ENCODE assay signal across 14 mouse cellular contexts in genomic region chr9:120751686-120752484, GRCm38 (mm10).
DNase-seq lines count a peak whose midpoint lies in the region; ATAC-seq and TF ChIP-seq lines count a peak whose summit lies in the region.
"Had no signal": no experiment of that assay in that cellular context is flagged by ENCODE, and none has a peak within 500 bp of the region (broad histone marks: within the 10 kb centered on the region; RNA-seq: fewer than 3 reads in every experiment).

No protein-coding gene starts in this region.

- H3K9me3 ChIP-seq in intestine, embryonic 16.5 days (ENCODE audit: control insufficient read depth, low read length), result no peaks in the 10 kb centered on the region; the same call in 1 of the 2 replicates
- H3K9me3 ChIP-seq in intestine, embryonic 15.5 days, result no peaks in the 10 kb centered on the region
- no peaks in the 10 kb centered on the region; the same call in 1 of the 2 replicates for H3K9me3 ChIP-seq in neural tube, embryonic 12.5 days
- H3K9me3 ChIP-seq in neural tube, embryonic 15.5 days (replicated peaks), result no peaks in the 10 kb centered on the region
- no peaks in the 10 kb centered on the region for H3K9me3 ChIP-seq in forebrain, postnatal 0 days (ENCODE audit: low read length)
- H3K9me3 ChIP-seq: embryonic facial prominence, embryonic 13.5 days had no signal

- no peak overlapping the region for H3K4me2 ChIP-seq in intestine, embryonic 16.5 days (ENCODE audit: low read depth, low read length)
- no peak overlapping the region for H3K4me2 ChIP-seq in intestine, embryonic 15.5 days (replicated peaks)
- H3K4me2 ChIP-seq in neural tube, embryonic 12.5 days (replicated peaks), result no peak overlapping the region
- H3K4me2 ChIP-seq in neural tube, embryonic 15.5 days, result no peak overlapping the region
- no peak overlapping the region for H3K4me2 ChIP-seq in forebrain, postnatal 0 days (ENCODE audit: low read depth)
- H3K4me2 ChIP-seq: embryonic facial prominence, embryonic 13.5 days had no signal

- no peak overlapping the region for H3K27ac ChIP-seq in intestine, embryonic 16.5 days (ENCODE audit: low read length)
- no peak overlapping the region for H3K27ac ChIP-seq in intestine, embryonic 15.5 days
- no peak overlapping the region for H3K27ac ChIP-seq in neural tube, embryonic 12.5 days
- H3K27ac ChIP-seq in neural tube, embryonic 15.5 days (replicated peaks), result no peak overlapping the region
- no peak overlapping the region for H3K27ac ChIP-seq in forebrain, postnatal 0 days (ENCODE audit: low read depth, low read length)
- H3K27ac ChIP-seq: embryonic facial prominence, embryonic 13.5 days had no signal

- ATAC-seq in intestine, embryonic 16.5 days, result 0 out of 2 replicates have a peak, but pooled peaks have one; percentile 33
- no peak for ATAC-seq in intestine, embryonic 15.5 days
- ATAC-seq in neural tube, embryonic 12.5 days (ENCODE audit: low FRiP score, low read depth), result peak; percentile 75; the same call in 1 of the 2 replicates
- ATAC-seq in neural tube, embryonic 15.5 days (ENCODE audit: low FRiP score), result no peak
- ATAC-seq in forebrain, postnatal 0 days, result no peak

- H3K27me3 ChIP-seq in intestine, embryonic 16.5 days (replicated peaks; ENCODE audit: control insufficient read depth, insufficient read depth, low read length), result no peaks in the 10 kb centered on the region
- H3K27me3 ChIP-seq in intestine, embryonic 15.5 days (replicated peaks), result no peaks in the 10 kb centered on the region
- no peaks in the 10 kb centered on the region for H3K27me3 ChIP-seq in neural tube, embryonic 12.5 days (replicated peaks)
- H3K27me3 ChIP-seq in neural tube, embryonic 15.5 days (replicated peaks), result no peaks in the 10 kb centered on the region
- H3K27me3 ChIP-seq in forebrain, postnatal 0 days (ENCODE audit: insufficient read depth, low read length), result no peaks in the 10 kb centered on the region
- H3K27me3 ChIP-seq: embryonic facial prominence, embryonic 13.5 days had no signal

- no peak overlapping the region for H3K4me3 ChIP-seq in intestine, embryonic 16.5 days (ENCODE audit: low read length)
- H3K4me3 ChIP-seq in intestine, embryonic 15.5 days (replicated peaks), result no peak overlapping the region
- no peak overlapping the region for H3K4me3 ChIP-seq in neural tube, embryonic 12.5 days
- H3K4me3 ChIP-seq in neural tube, embryonic 15.5 days (replicated peaks), result no peak overlapping the region
- no peak overlapping the region for H3K4me3 ChIP-seq in forebrain, postnatal 0 days (ENCODE audit: low read depth, low read length)
- H3K4me3 ChIP-seq: embryonic facial prominence, embryonic 13.5 days had no signal

- WGBS in intestine, embryonic 16.5 days, result 87% methylated on average over 5 of the region's 5 CpGs
- 88% methylated on average over 5 of the region's 5 CpGs for WGBS in intestine, embryonic 15.5 days
- 83% methylated on average over 5 of the region's 5 CpGs for WGBS in neural tube, embryonic 12.5 days
- WGBS in neural tube, embryonic 15.5 days, result 82% methylated on average over 5 of the region's 5 CpGs
- 64% methylated on average over 5 of the region's 5 CpGs for WGBS in forebrain, postnatal 0 days

- TF ChIP-seq CTCF in forebrain, postnatal 0 days (IDR thresholded peaks at IDR 0.05; ENCODE audit: low read depth), result no peak

- no peaks in the 10 kb centered on the region for H3K4me1 ChIP-seq in intestine, embryonic 16.5 days (ENCODE audit: control insufficient read depth, insufficient read depth, low read length)
- H3K4me1 ChIP-seq in intestine, embryonic 15.5 days (replicated peaks), result no peaks in the 10 kb centered on the region
- peaks cover 4% of the 10 kb centered on the region; the same call in 1 of the 2 replicates for H3K4me1 ChIP-seq in neural tube, embryonic 12.5 days
- H3K4me1 ChIP-seq in neural tube, embryonic 15.5 days, result peaks cover 3% of the 10 kb centered on the region; the same call in 1 of the 2 replicates
- H3K4me1 ChIP-seq in forebrain, postnatal 0 days (ENCODE audit: insufficient read depth), result 0 out of 2 replicates have a peak, but pooled peaks cover 3% of the 10 kb centered on the region

- H3K9ac ChIP-seq in intestine, embryonic 16.5 days (ENCODE audit: low read depth, low read length), result no peak overlapping the region
- no peak overlapping the region for H3K9ac ChIP-seq in intestine, embryonic 15.5 days
- H3K9ac ChIP-seq in neural tube, embryonic 12.5 days, result no peak overlapping the region
- no peak overlapping the region for H3K9ac ChIP-seq in neural tube, embryonic 15.5 days (replicated peaks)
- no peak overlapping the region for H3K9ac ChIP-seq in forebrain, postnatal 0 days
- H3K9ac ChIP-seq: embryonic facial prominence, embryonic 13.5 days had no signal

- H3K36me3 ChIP-seq in intestine, embryonic 16.5 days (ENCODE audit: control insufficient read depth, insufficient read depth, low read length), result no peaks in the 10 kb centered on the region
- no peaks in the 10 kb centered on the region for H3K36me3 ChIP-seq in intestine, embryonic 15.5 days
- H3K36me3 ChIP-seq in neural tube, embryonic 12.5 days, result no peaks in the 10 kb centered on the region
- H3K36me3 ChIP-seq in neural tube, embryonic 15.5 days, result no peaks in the 10 kb centered on the region
- H3K36me3 ChIP-seq in forebrain, postnatal 0 days (ENCODE audit: insufficient read depth), result no peaks in the 10 kb centered on the region
- H3K36me3 ChIP-seq: embryonic facial prominence, embryonic 13.5 days had no signal

- DNase-seq in forebrain, postnatal 0 days, result peak; percentile 43
- no peak for DNase-seq in testis, postnatal 10 days (ENCODE audit: low spot score)
- no peak for DNase-seq in urinary bladder, postnatal 4 days (ENCODE audit: low spot score in 2 of 2)
- DNase-seq: cerebellum, adult 11 months; heart, postnatal 10 days; layer of hippocampus, adult 9-11 months; liver; lung, postnatal 10 days; right cerebral cortex, adult 18-20 months had no signal

Comparison
In these comparisons a context has a peak if more than half of its experiments do, and no peak if none do; other contexts are left out.
1. ATAC-seq: peak in intestine, embryonic 16.5 days (single experiment) and neural tube, embryonic 12.5 days (single experiment); none in intestine, embryonic 15.5 days (single experiment), neural tube, embryonic 15.5 days (single experiment) and forebrain, postnatal 0 days (single experiment).